Mouse (Mus musculus) spleen, adult 2 months (tissue): ENCODE measurements around the gene Lce1b. TPM values are rescaled to one million over a fixed set of nuclear protein-coding genes. Genes with fewer than 3 reads are reported as not detected.

Experiments used
- DNase-seq, 2 experiments: peaks; one replicate each; pipeline versions ENCODE4 v3.0.0 to v3.0.0-alpha.2; 2012 to 2021; ENCODE audit warnings: low spot score in 2 of 2, low read depth in 1 of 2
- H3K27ac ChIP-seq: fragments of 200-500 bp; 2 replicates; pipeline ENCODE4 v1.5.1; 2012; ENCODE audit warnings: low read length, inconsistent platforms; ENCODE audit not compliant: insufficient read depth
- H3K27me3 ChIP-seq: fragments of 200-500 bp; 2 replicates; pipeline ENCODE4 v1.6.1; 2012; ENCODE audit warnings: mild to moderate bottlenecking, moderate library complexity, low read length, inconsistent platforms; ENCODE audit not compliant: control insufficient read depth, insufficient read depth
- H3K36me3 ChIP-seq: fragments of 200-500 bp; 2 replicates; pipeline ENCODE4 v1.6.1; 2012; ENCODE audit warnings: mild to moderate bottlenecking, low read length, inconsistent platforms; ENCODE audit not compliant: control insufficient read depth, insufficient read depth
- H3K4me1 ChIP-seq: fragments of 200-500 bp; 2 replicates; pipeline ENCODE4 v1.6.1; 2011; ENCODE audit warnings: inconsistent platforms; ENCODE audit not compliant: control insufficient read depth, insufficient read depth, insufficient read length
- H3K4me3 ChIP-seq: fragments of 200-500 bp; 2 replicates; pipeline ENCODE4 v1.5.1; 2011; ENCODE audit warnings: mild to moderate bottlenecking, inconsistent platforms; ENCODE audit not compliant: insufficient read depth, insufficient read length; ENCODE audit errors: extremely low read depth
- CTCF ChIP-seq: fragments of 200-500 bp; IDR thresholded peaks from 2 replicates; pipeline ENCODE4 v1.5.1; 2011; ENCODE audit warnings: mild to moderate bottlenecking, inconsistent platforms; ENCODE audit not compliant: insufficient read depth, insufficient read length, insufficient replicate concordance; ENCODE audit errors: extremely low read depth
- POLR2A ChIP-seq: fragments of 200-500 bp; IDR thresholded peaks from 2 replicates; pipeline ENCODE4 v1.6.1; 2011; ENCODE audit warnings: low read depth, low read length, inconsistent platforms
- WGBS: fragments of 180-500 bp; shearing (Covaris S2); methylation state at CpG from one replicate; pipeline ENCODE4 v1.1.7; 2018; 5-methylcytosine and 5-hydroxymethylcytosine counted together
- polyA plus RNA-seq: library from polyadenylated mRNA; depleted of rRNA; stranded (reverse); fragments of >200 nt; gene quantifications from 2 replicates; pipeline ENCODE4 v1.2.3, GENCODE M21; 2012; rRNA removed

Gene Lce1b
- polyA plus RNA-seq, 1 experiment: not detected

GRCm38 (mm10) chr3:92648207-92648606 lies 8.5 kb downstream of the Lce1b start, which contains the start of gene Lce1a1:
Gene Lce1a1 (minus strand): TSS chr3:92648307.
- no peaks in the 10 kb centered on the region for H3K27me3 ChIP-seq
- no peaks in the 10 kb centered on the region for H3K36me3 ChIP-seq
- no peak for TF ChIP-seq CTCF
- no peak for TF ChIP-seq POLR2A
- no peak for DNase-seq
- no peak within 1 kb of the TSS for H3K4me3 ChIP-seq
- no peaks in the 10 kb centered on the region for H3K4me1 ChIP-seq
- WGBS: 76% methylated on average over 1 of the region's 1 CpGs
- no peak within 1 kb of the TSS for H3K27ac ChIP-seq

- Histone ChIP-seq H3K27me3 (no peaks in the 10 kb centered on the region), H3K4me1 (no peaks in the 10 kb centered on the region), H3K27ac (no peak overlapping the region), H3K36me3 (no peaks in the 10 kb centered on the region), H3K4me3 (no peak overlapping the region)
- no peak for TF ChIP-seq POLR2A
- no peak for TF ChIP-seq CTCF
- no peak for DNase-seq
- WGBS: 89% methylated on average over 15 of the region's 15 CpGs
These were observed 16.9 kb downstream of the Lce1b start for GRCm38 (mm10) chr3:92639854-92640253.

- WGBS: 82% methylated on average over 3 of the region's 3 CpGs
- no peak for TF ChIP-seq POLR2A
- TF ChIP-seq CTCF: no peak
- Histone ChIP-seq H3K27ac (no peak overlapping the region), H3K4me1 (no peaks in the 10 kb centered on the region), H3K4me3 (no peak overlapping the region), H3K27me3 (no peaks in the 10 kb centered on the region), H3K36me3 (no peaks in the 10 kb centered on the region)
- DNase-seq: no peak
These were observed 18.1 kb downstream of the Lce1b start for GRCm38 (mm10) chr3:92638653-92638991.

DNA sequence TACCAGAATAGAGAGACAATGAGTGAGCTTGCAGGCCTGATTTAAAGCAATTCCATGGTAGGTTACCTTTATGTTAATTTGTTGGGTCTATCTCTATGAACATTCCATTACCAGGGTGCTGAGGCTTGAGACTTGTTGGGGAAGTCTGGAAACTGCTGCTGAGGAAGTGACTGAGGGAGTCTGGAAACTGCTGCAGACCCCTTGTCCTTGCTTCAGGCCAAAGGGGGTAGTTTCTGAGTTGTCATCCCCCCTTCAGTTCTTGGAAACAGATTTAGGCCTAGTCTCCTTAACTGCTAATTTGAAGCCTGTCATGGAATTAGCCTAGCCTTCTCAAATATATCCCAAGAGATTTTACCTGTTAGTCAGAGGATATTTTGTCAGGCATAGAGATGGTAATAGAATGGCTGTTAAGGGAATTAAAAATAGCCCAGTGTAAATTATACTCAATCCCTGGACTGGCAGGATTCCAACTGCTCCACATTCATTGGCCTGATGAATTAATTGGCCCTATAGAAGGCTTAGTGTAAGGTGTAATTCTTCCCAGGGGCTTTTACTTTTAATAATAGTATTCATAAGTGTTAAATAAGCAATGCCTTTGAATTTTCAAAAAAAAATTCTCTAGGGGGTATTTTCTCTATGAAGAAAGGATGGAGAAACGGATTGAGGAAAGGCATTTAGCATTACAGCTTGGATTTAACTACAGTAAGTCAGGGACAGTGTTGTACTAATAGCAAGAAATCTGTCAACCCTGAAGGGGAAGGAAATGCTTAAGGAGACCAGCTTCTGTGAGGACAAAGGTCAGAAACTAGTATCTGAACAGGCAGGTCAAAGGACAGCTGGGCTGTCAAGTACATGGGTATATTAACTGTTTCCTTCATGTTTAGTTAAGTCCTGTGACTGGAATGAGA lies 18.7 kb downstream of the Lce1b start:
- H3K4me3 ChIP-seq: no peak overlapping the region
- H3K36me3 ChIP-seq: no peaks in the 10 kb centered on the region
- no peaks in the 10 kb centered on the region for H3K4me1 ChIP-seq
- WGBS: 44% methylated on average over 1 of the region's 1 CpGs
- TF ChIP-seq POLR2A (no peak), CTCF (no peak)
- no peak overlapping the region for H3K27ac ChIP-seq
- no peaks in the 10 kb centered on the region for H3K27me3 ChIP-seq
- DNase-seq: no peak

GRCm38 (mm10) chr3:92621560-92621959 lies 35.2 kb downstream of the Lce1b start, which contains the start of gene Lce6a:
Gene Lce6a (minus strand): TSS chr3:92621660.
- H3K27me3 ChIP-seq: no peaks in the 10 kb centered on the region

GRCm38 (mm10) chr3:92609804-92610203 lies 46.9 kb downstream of the Lce1b start:
- Histone ChIP-seq H3K27me3 (no peaks in the 10 kb centered on the region), H3K27ac (no peak overlapping the region), H3K4me1 (no peaks in the 10 kb centered on the region), H3K36me3 (no peaks in the 10 kb centered on the region), H3K4me3 (no peak overlapping the region)
- 29% methylated on average over 1 of the region's 1 CpGs for WGBS
- DNase-seq: no peak
- no peak for TF ChIP-seq CTCF
- no peak for TF ChIP-seq POLR2A

More at GRCm38 (mm10) chr3:92621560-92621959, 35.2 kb downstream of the Lce1b start, which contains the start of gene Lce6a:
- H3K4me3 ChIP-seq: no peak within 1 kb of the TSS
- no peaks in the 10 kb centered on the region for H3K36me3 ChIP-seq
- TF ChIP-seq POLR2A (no peak), CTCF (no peak)
- no peak for DNase-seq
- no peaks in the 10 kb centered on the region for H3K4me1 ChIP-seq
- H3K27ac ChIP-seq: no peak within 1 kb of the TSS
- WGBS: 77% methylated on average over 2 of the region's 2 CpGs

- H3K27me3 ChIP-seq: no peaks in the 10 kb centered on the region
- H3K4me1 ChIP-seq: no peaks in the 10 kb centered on the region
- no peak within 1 kb of the TSS for H3K27ac ChIP-seq
- no peak for DNase-seq
- TF ChIP-seq POLR2A (no peak), CTCF (no peak)
- H3K36me3 ChIP-seq: no peaks in the 10 kb centered on the region
- no peak within 1 kb of the TSS for H3K4me3 ChIP-seq
These were observed 49.3 kb downstream of the Lce1b start, which contains the start of gene 2210017I01Rik for GRCm38 (mm10) chr3:92607392-92607791. Gene 2210017I01Rik (minus strand): TSS chr3:92607492.

Other genes starting within 250 kb of the Lce1b start
- gene Sprr2i, start 248.9 kb downstream of the Lce1b start, polyA plus RNA-seq: not detected in 2 replicates
- gene Sprr2j-ps, start 238.8 kb downstream of the Lce1b start, polyA plus RNA-seq: not detected in 2 replicates
- gene Gm9774, start 227.5 kb downstream of the Lce1b start, polyA plus RNA-seq: 3.5 and 6.0 TPM in 2 replicates
- gene Sprr2k, start 224.3 kb downstream of the Lce1b start, polyA plus RNA-seq: not detected in 2 replicates
- not detected in 2 replicates for gene Sprr1b, start 218.1 kb downstream of the Lce1b start, polyA plus RNA-seq
- not detected in 2 replicates for gene Sprr3, start 198.2 kb downstream of the Lce1b start, polyA plus RNA-seq
- 0.15 TPM in 1 of 2 replicates, not detected in the other for gene Sprr1a, start 171.0 kb downstream of the Lce1b start, polyA plus RNA-seq
- gene Sprr4, start 156.4 kb downstream of the Lce1b start, polyA plus RNA-seq: not detected in 2 replicates
- gene 2310046K23Rik, start 122.4 kb downstream of the Lce1b start, polyA plus RNA-seq: not detected in 2 replicates
- not detected in 2 replicates for gene Ivl, start 83.2 kb downstream of the Lce1b start, polyA plus RNA-seq
- not detected in 2 replicates for gene Smcp, start 67.9 kb downstream of the Lce1b start, polyA plus RNA-seq
- gene 2210017I01Rik, start 49.4 kb downstream of the Lce1b start, polyA plus RNA-seq: not detected in 2 replicates
- not detected in 2 replicates for gene Lce6a, start 35.3 kb downstream of the Lce1b start, polyA plus RNA-seq
- gene Lce1a1, start 8.6 kb downstream of the Lce1b start, polyA plus RNA-seq: not detected in 2 replicates
- gene Lce1a2, start 13.4 kb upstream of the Lce1b start, polyA plus RNA-seq: not detected in 2 replicates
- gene Lce1c, start 22.3 kb upstream of the Lce1b start, polyA plus RNA-seq: not detected in 2 replicates
- gene Lce1d, start 30.3 kb upstream of the Lce1b start, polyA plus RNA-seq: not detected in 2 replicates
- not detected in 2 replicates for gene Lce1e, start 52.1 kb upstream of the Lce1b start, polyA plus RNA-seq
- gene Lce1f, start 63.4 kb upstream of the Lce1b start, polyA plus RNA-seq: not detected in 2 replicates
- gene Gm38119, start 82.2 kb upstream of the Lce1b start, polyA plus RNA-seq: not detected in 2 replicates
- gene Lce1g, start 95.4 kb upstream of the Lce1b start, polyA plus RNA-seq: not detected in 2 replicates
- gene Lce1h, start 108.1 kb upstream of the Lce1b start, polyA plus RNA-seq: not detected in 2 replicates
- gene Lce1i, start 122.0 kb upstream of the Lce1b start, polyA plus RNA-seq: not detected in 2 replicates
- gene Lce1j, start 133.6 kb upstream of the Lce1b start, polyA plus RNA-seq: not detected in 2 replicates
- not detected in 2 replicates for gene Lce1k, start 151.0 kb upstream of the Lce1b start, polyA plus RNA-seq
- gene Kprp, start 170.3 kb upstream of the Lce1b start, polyA plus RNA-seq: not detected in 2 replicates
- gene Lce1l, start 194.4 kb upstream of the Lce1b start, polyA plus RNA-seq: not detected in 2 replicates
- gene 2310050C09Rik, start 213.3 kb upstream of the Lce1b start, polyA plus RNA-seq: not detected in 2 replicates